Mouse (Mus musculus) adrenal gland, postnatal 10 days (tissue): Measurements from ENCODE around the gene Mmp28. TPM values are rescaled to one million over a fixed set of nuclear protein-coding genes. Genes with fewer than 3 reads are reported as not detected.
A peak's percentile ranks its signal among the peaks of the same experiment; 100 is the strongest.

Experiments used
- DNase-seq: peaks from one replicate; pipeline ENCODE4 v3.0.0; 2021; ENCODE audit warnings: mixed read lengths
- total RNA-seq, 2 experiments: library from RNA; stranded (reverse); gene quantifications; 2 replicates each; pipeline ENCODE4 v1.2.3; 2021

Gene Mmp28
- total RNA-seq, 2 experiments from 2014 or later = 9.8 to 15.1 TPM

DNA sequence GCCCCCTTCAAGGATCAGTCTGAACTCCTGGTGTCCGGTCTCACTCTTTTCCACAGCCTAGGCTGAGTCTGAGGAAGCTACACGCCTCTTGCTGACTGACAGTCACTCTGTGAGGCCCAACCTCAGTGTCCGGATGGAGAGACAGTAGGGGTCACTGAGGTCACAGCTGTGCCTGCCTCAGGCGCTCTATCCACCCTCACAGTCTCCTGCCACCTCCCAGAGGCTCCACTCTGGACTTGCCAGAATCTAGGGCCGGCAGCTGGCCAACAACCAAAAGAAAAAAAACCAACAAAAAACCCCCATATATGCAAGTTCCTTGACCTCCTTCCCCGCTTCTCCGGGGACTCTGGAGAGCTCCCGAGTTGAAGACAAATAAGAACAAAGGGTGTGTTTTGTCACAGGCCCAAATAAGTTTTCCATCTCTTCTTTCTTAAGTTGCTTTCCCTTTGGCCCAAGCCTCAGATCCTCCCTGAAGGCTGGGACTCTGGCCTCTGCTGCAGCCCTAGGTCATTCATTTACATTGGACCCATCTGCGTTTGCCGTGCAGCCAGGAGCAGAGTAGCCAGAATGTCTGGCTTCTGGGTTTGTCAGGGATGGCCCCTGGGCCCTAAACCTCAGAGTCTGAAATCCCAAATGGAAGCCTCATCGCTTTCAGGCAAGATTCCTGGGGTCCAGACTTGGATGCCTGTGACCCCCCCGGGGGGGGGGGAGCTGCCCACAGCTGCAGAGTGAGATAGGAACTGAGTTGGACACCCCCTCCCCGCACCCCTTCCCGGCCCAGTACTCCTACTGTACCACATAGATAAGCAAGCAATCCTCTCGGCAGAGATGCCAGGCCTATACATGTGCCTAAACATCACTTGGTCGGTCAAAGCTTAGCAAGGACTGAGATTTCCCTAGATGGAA, 14.6 kb downstream of the Mmp28 start:
- DNase-seq = peak; percentile 62

- DNase-seq = peak; percentile 42
These were observed 15.3 kb downstream of the Mmp28 start for GRCm38 (mm10) chr11:83447612-83448011.

- no peak for DNase-seq
These were observed 17.9 kb downstream of the Mmp28 start for GRCm38 (mm10) chr11:83445001-83445400.

GRCm38 (mm10) chr11:83443824-83444223, 19.0 kb downstream of the Mmp28 start:
- no peak for DNase-seq

DNA sequence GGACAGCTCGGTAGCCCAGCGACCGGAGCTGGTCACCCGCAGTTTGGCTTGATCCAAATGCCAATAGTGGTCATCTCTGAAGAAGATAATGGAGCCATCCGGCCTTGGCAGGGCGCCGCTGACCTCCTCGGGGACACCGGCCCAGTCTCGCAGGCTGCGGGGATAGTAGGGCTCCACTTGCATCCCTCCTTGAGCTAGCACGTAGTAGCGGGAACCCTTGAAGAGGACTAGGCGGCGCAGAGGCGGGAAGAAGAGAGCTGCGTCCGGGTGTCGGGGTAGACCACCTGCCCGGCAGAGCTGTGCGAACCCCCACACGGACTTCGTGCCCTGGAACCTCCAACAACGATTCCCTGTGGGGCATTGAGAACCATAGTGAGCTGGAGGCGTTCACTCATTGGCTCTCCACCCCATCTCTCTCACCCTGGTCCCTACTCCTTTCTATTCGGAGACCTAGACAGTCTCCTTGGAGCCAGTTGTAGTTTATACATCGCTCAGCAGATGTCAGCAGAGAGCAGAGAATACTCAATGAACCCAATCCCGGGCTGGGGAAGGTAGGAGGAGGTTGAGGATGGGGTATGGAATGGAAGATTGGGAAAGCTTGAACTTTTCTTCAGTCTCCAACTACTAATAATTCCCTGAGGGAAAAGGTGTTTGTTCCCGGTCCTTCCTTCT, 20.1 kb downstream of the Mmp28 start:
- peak; percentile 86 for DNase-seq

- peak; percentile 83 for DNase-seq
These were observed 21.6 kb downstream of the Mmp28 start for GRCm38 (mm10) chr11:83441235-83441634.

DNA sequence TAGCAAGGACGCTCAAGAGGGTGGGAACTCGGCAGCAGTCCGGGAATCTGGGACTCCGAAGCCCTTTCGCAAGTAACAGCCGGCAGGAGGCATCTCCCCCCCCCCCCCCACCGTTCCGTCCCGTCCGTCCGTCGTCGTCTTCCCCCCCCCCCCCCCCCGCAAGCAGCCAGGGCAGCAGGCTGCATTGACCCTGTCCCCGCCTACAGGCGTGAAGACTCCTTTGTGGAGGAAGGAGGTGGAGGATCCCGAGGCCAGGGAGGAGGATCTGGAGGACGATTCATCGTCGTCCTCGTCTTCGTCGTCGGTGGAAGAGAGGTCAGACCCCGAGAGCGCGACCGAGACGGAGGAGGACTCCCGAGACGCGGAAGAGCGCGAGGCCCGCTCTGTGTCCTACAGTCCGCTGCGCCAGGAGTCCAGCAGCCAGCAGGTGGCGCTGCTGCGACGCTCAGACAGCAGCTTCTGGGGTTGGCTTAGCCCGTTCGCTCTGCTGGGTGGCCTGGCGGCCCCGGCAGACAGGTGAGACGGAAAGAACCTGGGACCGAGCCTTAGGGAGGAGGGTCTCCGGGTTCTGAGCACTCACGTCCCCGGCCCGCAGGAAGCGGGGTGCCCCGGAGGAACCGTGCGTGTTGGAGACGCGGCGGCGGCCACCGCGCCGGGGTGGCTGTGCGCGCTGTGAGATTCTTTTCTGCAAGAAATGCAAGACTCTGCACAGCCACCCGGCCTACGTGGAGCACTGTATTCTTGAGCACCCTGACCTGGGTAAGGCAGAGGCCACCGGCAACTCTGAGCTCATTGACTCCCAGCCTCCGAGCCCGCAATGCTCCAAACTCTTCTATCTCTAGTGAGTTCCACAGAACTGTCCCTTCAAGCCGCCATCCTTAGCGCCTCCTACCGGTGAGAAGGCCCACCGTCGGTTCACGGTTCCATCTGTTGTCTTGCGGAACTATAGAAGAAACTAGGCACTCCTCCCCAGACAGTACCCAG, 22.5 kb downstream of the Mmp28 start:
- peak; percentile 91 for DNase-seq

DNA sequence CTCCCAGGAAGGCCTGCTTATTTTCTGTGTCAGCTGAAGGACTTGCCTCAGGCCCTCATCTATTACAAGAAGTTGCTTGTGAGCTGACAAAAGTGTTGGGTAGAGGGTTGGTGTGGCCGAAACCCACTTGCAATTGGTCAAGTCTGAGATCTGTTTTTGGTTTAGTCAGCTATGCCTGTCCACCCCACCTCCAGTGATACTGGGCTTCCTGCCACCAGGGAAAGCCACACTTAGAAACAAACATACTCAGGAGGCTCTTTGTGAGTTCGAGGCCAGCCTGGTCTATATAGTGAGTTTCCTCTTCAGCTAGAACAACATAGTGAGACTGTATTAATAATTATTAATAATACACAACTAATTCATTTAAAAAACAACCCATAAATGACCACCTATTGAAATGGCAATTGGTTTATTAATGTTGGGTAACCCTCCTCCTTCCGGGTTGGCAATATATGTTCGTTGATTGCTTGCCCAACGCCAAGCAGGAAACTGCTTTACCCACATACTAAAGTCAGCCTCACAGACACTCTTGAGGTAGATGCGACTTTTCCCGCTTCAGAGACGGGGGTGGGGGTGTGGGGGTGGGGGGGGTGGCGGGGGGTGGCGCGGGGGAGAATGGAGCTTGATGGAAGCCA, 23.3 kb downstream of the Mmp28 start:
- no peak for DNase-seq

DNA sequence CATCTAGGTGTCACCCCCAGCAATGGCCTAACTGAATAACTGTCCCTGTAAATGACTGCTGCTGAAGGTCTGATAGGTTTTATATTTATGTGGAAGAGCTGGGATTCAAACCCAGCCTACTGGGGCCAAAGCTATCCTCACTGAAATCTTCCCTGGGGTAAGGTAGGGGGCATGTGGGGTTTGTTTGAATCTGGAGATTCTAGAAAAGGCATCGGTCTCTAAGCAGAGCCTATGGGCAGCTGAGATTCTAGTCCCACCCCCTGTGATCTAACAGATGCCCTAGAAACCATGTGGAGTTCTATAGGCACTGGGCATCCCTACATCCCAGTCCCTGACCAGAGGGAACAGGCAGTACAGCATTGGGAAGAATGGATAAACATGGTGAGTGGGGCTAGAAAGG, 25.5 kb downstream of the Mmp28 start, which contains the start of gene 1700020L24Rik:
TSS of gene 1700020L24Rik (plus strand) at position 301 of the 400 bp plus-strand sequence.
- DNase-seq = no peak

GRCm38 (mm10) chr11:83432533-83432932, 30.3 kb downstream of the Mmp28 start:
- no peak for DNase-seq

- DNase-seq = no peak
These were observed 33.5 kb downstream of the Mmp28 start, which contains the start of gene Gas2l2 for GRCm38 (mm10) chr11:83429355-83429754. TSS of gene Gas2l2 (minus strand) at chr11:83429455.

- DNase-seq = peak; percentile 44
These were observed 35.9 kb downstream of the Mmp28 start for GRCm38 (mm10) chr11:83426964-83427363.

GRCm38 (mm10) chr11:83424681-83425080, 38.2 kb downstream of the Mmp28 start:
- peak; percentile 86 for DNase-seq

- DNase-seq = peak; percentile 90
These were observed 41.6 kb downstream of the Mmp28 start for GRCm38 (mm10) chr11:83421305-83421704.

DNA sequence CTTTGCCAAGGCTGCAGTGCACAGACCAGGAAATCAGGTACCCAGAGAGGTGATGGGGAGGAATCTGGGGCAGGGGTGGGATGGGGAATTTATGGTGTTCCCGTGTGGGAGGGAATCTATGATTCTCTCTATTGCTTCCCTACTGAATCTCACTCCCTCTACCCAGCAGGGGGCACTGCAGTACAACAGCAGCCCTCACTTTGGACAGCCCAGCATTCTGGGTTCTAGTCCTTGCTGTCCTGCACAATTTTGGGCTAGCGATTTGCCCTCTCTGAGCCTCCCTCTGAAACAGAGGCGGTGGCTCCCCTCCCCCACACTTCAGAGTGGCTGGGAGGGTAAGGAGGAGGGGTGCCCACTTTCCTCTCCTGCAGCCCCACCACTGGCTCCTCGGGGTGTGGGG, 42.5 kb downstream of the Mmp28 start:
- DNase-seq = no peak

- no peak for DNase-seq
These were observed 44.3 kb downstream of the Mmp28 start for GRCm38 (mm10) chr11:83418566-83418965.

DNA sequence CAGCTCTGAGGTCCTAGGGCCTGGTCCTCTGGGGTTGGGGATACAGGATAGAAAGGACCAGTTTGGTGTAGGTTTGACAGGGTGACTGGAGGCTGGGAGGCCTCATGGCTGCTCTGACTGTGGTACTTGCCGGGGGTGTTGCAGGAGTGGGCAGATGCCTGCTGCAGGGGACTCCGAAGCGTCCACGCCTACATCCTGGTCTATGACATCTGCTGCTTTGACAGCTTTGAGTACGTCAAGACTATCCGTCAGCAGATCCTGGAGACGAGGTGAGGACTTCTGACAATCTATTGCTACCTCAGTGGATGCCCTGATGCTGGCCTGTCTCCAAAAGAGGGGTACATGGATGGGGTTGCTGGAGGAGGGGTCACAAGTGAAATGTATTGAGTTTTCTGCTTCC, 45.2 kb downstream of the Mmp28 start:
- DNase-seq = no peak

- DNase-seq = peak; percentile 83
These were observed 45.8 kb downstream of the Mmp28 start for GRCm38 (mm10) chr11:83417080-83417479.

GRCm38 (mm10) chr11:83410510-83410909, 52.4 kb downstream of the Mmp28 start:
- DNase-seq = no peak

- peak; percentile 19 for DNase-seq
These were observed 53.0 kb downstream of the Mmp28 start for GRCm38 (mm10) chr11:83409792-83410291.

GRCm38 (mm10) chr11:83409087-83409754, 53.6 kb downstream of the Mmp28 start, which contains the start of gene Rasl10b:
TSS of gene Rasl10b (plus strand) at chr11:83409137.
- peak; percentile 60 for DNase-seq
